Mouse (Mus musculus): ENCODE measurements around the gene Sipa1l3. TPM values are rescaled to one million over a fixed set of nuclear protein-coding genes. Genes with fewer than 3 reads are reported as not detected.

Gene Sipa1l3
- total RNA-seq, 2 experiments from 2014 or later = 7.0 to 9.2 TPM

- Histone ChIP-seq H3K4me3 (no peak overlapping the region), H3K27ac (no peak overlapping the region; the same call in 1 of the 2 replicates)
- TF ChIP-seq CTCF (IDR thresholded peaks at IDR 0.05) = no peak
- DNase-seq = no peak
- intact Hi-C loops (cut with DNase I) = no loop called here
These were observed 125.6 kb downstream of the Sipa1l3 start for GRCm38 (mm10) chr7:29392805-29393204.

- intact Hi-C loops (cut with DNase I) = no loop called here
- Histone ChIP-seq H3K4me3 (no peak overlapping the region), H3K27ac (peak overlapping the region; percentile 28; the same call in 1 of the 2 replicates)
- DNase-seq = peak; percentile 49
- TF ChIP-seq CTCF (IDR thresholded peaks at IDR 0.05) = no peak
These were observed 126.5 kb downstream of the Sipa1l3 start for GRCm38 (mm10) chr7:29391761-29392512.

GRCm38 (mm10) chr7:29391112-29391760 lies 127.2 kb downstream of the Sipa1l3 start:
- no peak overlapping the region for H3K4me3 ChIP-seq
- H3K27ac ChIP-seq = no peak overlapping the region
- no peak for TF ChIP-seq CTCF (IDR thresholded peaks at IDR 0.05)
- intact Hi-C loops (cut with DNase I) = no loop called here
- DNase-seq = no peak

- no peak overlapping the region for H3K4me3 ChIP-seq
- intact Hi-C loops (cut with DNase I) = no loop called here
- H3K27ac ChIP-seq = no peak overlapping the region
- no peak for DNase-seq
- no peak for TF ChIP-seq CTCF (IDR thresholded peaks at IDR 0.05)
These were observed 128.2 kb downstream of the Sipa1l3 start for GRCm38 (mm10) chr7:29390234-29390633.

- no peak for TF ChIP-seq CTCF (IDR thresholded peaks at IDR 0.05)
These were observed 130.8 kb downstream of the Sipa1l3 start for GRCm38 (mm10) chr7:29387524-29388068.

GRCm38 (mm10) chr7:29386349-29386748 lies 132.1 kb downstream of the Sipa1l3 start:
- Histone ChIP-seq H3K4me3 (no peak overlapping the region), H3K27ac (no peak overlapping the region)
- no peak for TF ChIP-seq CTCF (IDR thresholded peaks at IDR 0.05)
- intact Hi-C loops (cut with DNase I) = no loop called here
- DNase-seq = no peak

More at GRCm38 (mm10) chr7:29387524-29388068, 130.8 kb downstream of the Sipa1l3 start:
- H3K27ac ChIP-seq = no peak overlapping the region
- DNase-seq = no peak
- no peak overlapping the region for H3K4me3 ChIP-seq
- intact Hi-C loops (cut with DNase I) = no loop called here

- no peak for TF ChIP-seq CTCF (IDR thresholded peaks at IDR 0.05)
- intact Hi-C loops (cut with DNase I) = no loop called here
These were observed 132.7 kb downstream of the Sipa1l3 start for GRCm38 (mm10) chr7:29385791-29386190.

GRCm38 (mm10) chr7:29383255-29383654 lies 135.2 kb downstream of the Sipa1l3 start:
- no peak overlapping the region for H3K27ac ChIP-seq
- peak; percentile 99 for TF ChIP-seq CTCF (IDR thresholded peaks at IDR 0.05)
- intact Hi-C loops (cut with DNase I) = loop anchor here (1.0 kb wide), 1 partner anchor 139 kb away; no protein-coding TSS in a partner anchor
- no peak overlapping the region for H3K4me3 ChIP-seq
- DNase-seq = peak; percentile 90

More at GRCm38 (mm10) chr7:29385791-29386190, 132.7 kb downstream of the Sipa1l3 start:
- Histone ChIP-seq H3K27ac (no peak overlapping the region), H3K4me3 (no peak overlapping the region)
- no peak for DNase-seq

GRCm38 (mm10) chr7:29381466-29382040 lies 136.9 kb downstream of the Sipa1l3 start:
- intact Hi-C loops (cut with DNase I) = no loop called here
- no peak for DNase-seq
- Histone ChIP-seq H3K27ac (no peak overlapping the region), H3K4me3 (no peak overlapping the region)
- TF ChIP-seq CTCF (IDR thresholded peaks at IDR 0.05) = no peak

- DNase-seq = no peak
- H3K4me3 ChIP-seq = no peak overlapping the region
- no peak overlapping the region for H3K27ac ChIP-seq
- TF ChIP-seq CTCF (IDR thresholded peaks at IDR 0.05) = no peak
- intact Hi-C loops (cut with DNase I) = no loop called here
These were observed 144.4 kb downstream of the Sipa1l3 start for GRCm38 (mm10) chr7:29374054-29374453.

- intact Hi-C loops (cut with DNase I) = no loop called here
- TF ChIP-seq CTCF (IDR thresholded peaks at IDR 0.05) = no peak
These were observed 146.3 kb downstream of the Sipa1l3 start for GRCm38 (mm10) chr7:29372123-29372522.

GRCm38 (mm10) chr7:29370031-29370430 lies 148.4 kb downstream of the Sipa1l3 start:
- no peak for DNase-seq
- Histone ChIP-seq H3K4me3 (no peak overlapping the region), H3K27ac (no peak overlapping the region)
- TF ChIP-seq CTCF (IDR thresholded peaks at IDR 0.05) = peak; percentile 20
- intact Hi-C loops (cut with DNase I) = no loop called here

More at GRCm38 (mm10) chr7:29372123-29372522, 146.3 kb downstream of the Sipa1l3 start:
- Histone ChIP-seq H3K4me3 (no peak overlapping the region), H3K27ac (no peak overlapping the region)
- no peak for DNase-seq

- Histone ChIP-seq H3K4me3 (no peak overlapping the region), H3K27ac (no peak overlapping the region)
- intact Hi-C loops (cut with DNase I) = no loop called here
- no peak for TF ChIP-seq CTCF (IDR thresholded peaks at IDR 0.05)
- no peak for DNase-seq
These were observed 150.5 kb downstream of the Sipa1l3 start for GRCm38 (mm10) chr7:29368004-29368320.

All from gastrocnemius, adult 2 months (tissue).